Comparison of ENCODE assay signal across 10 mouse cellular contexts in genomic region chr9:61403866-61404614, GRCm38 (mm10). TPM values are rescaled to one million over a fixed set of nuclear protein-coding genes. Genes with fewer than 3 reads are reported as not detected.
DNase-seq lines count a peak whose midpoint lies in the region; ATAC-seq and TF ChIP-seq lines count a peak whose summit lies in the region.
"Had no signal": no experiment of that assay in that cellular context is flagged by ENCODE, and none has a peak within 500 bp of the region (broad histone marks: within the 10 kb centered on the region; RNA-seq: fewer than 3 reads in every experiment).

No protein-coding gene starts in this region.

- no peak for ATAC-seq in hindbrain, embryonic 14.5 days (ENCODE audit: low FRiP score)
- ATAC-seq in midbrain, embryonic 11.5 days (ENCODE audit: low FRiP score): peak; percentile 31
- no peak for ATAC-seq in liver, postnatal 0 days

- WGBS in hindbrain, embryonic 14.5 days: 52% methylated on average over 16 of the region's 16 CpGs
- WGBS in midbrain, embryonic 11.5 days: 31% methylated on average over 16 of the region's 16 CpGs
- WGBS in liver, postnatal 0 days (ENCODE audit: insufficient replicate concordance): 87% methylated on average over 16 of the region's 16 CpGs

- peaks cover 65% of the 10 kb centered on the region for H3K4me1 ChIP-seq in hindbrain, embryonic 14.5 days (replicated peaks; ENCODE audit: control insufficient read depth, insufficient read depth, low read length)
- H3K4me1 ChIP-seq in midbrain, embryonic 11.5 days (ENCODE audit: control insufficient read depth, insufficient read depth, low read length): peaks cover 65% of the 10 kb centered on the region
- H3K4me1 ChIP-seq in liver, postnatal 0 days (ENCODE audit: insufficient read depth): no peaks in the 10 kb centered on the region
- H3K4me1 ChIP-seq: liver, embryonic 15.5 days had no signal

- no peak overlapping the region for H3K4me3 ChIP-seq in hindbrain, embryonic 14.5 days (replicated peaks; ENCODE audit: low read length)
- no peak overlapping the region for H3K4me3 ChIP-seq in midbrain, embryonic 11.5 days (ENCODE audit: low read depth, low read length)
- H3K4me3 ChIP-seq in liver, postnatal 0 days (ENCODE audit: low read depth, low read length): no peak overlapping the region
- H3K4me3 ChIP-seq: heart, embryonic 15.5 days; liver, embryonic 15.5 days had no signal

- no peak overlapping the region for H3K4me2 ChIP-seq in hindbrain, embryonic 14.5 days (replicated peaks)
- H3K4me2 ChIP-seq in midbrain, embryonic 11.5 days: no peak overlapping the region
- H3K4me2 ChIP-seq in liver, postnatal 0 days (ENCODE audit: low read depth, low read length): no peak overlapping the region
- H3K4me2 ChIP-seq: liver, embryonic 15.5 days had no signal

- H3K27me3 ChIP-seq in hindbrain, embryonic 14.5 days (ENCODE audit: control insufficient read depth, insufficient read depth, low read length): no peaks in the 10 kb centered on the region
- no peaks in the 10 kb centered on the region for H3K27me3 ChIP-seq in midbrain, embryonic 11.5 days (ENCODE audit: control insufficient read depth, insufficient read depth, low read length)
- H3K27me3 ChIP-seq in liver, postnatal 0 days (ENCODE audit: insufficient read depth, low read length): no peaks in the 10 kb centered on the region
- H3K27me3 ChIP-seq: liver, embryonic 15.5 days had no signal

- TF ChIP-seq CTCF in liver, postnatal 0 days (IDR thresholded peaks at IDR 0.05; ENCODE audit: low read depth): no peak

- TF ChIP-seq EP300 in liver, postnatal 0 days (IDR thresholded peaks at IDR 0.05; ENCODE audit: low read depth): no peak

- DNase-seq in R1 (ENCODE audit: low read depth, low spot score): peak; percentile 82
- peak; percentile 43 for DNase-seq in adrenal gland, postnatal 25 days
- peak; percentile 40 for DNase-seq in hindbrain, embryonic 14.5 days (ENCODE audit: low spot score)
- no peak for DNase-seq in midbrain, embryonic 11.5 days (ENCODE audit: low spot score, missing footprints)
- DNase-seq in urinary bladder, postnatal 4 days (ENCODE audit: low spot score in 2 of 2): no peak
- DNase-seq in liver, postnatal 0 days: no peak
- DNase-seq in thymus, postnatal 10 days (ENCODE audit: low spot score in 2 of 2): no peak
- DNase-seq: right cerebral cortex, postnatal 14 days had no signal

- no peak overlapping the region for H3K9ac ChIP-seq in hindbrain, embryonic 14.5 days
- H3K9ac ChIP-seq in midbrain, embryonic 11.5 days (ENCODE audit: low read length): no peak overlapping the region
- no peak overlapping the region for H3K9ac ChIP-seq in liver, postnatal 0 days (replicated peaks)
- H3K9ac ChIP-seq: heart, embryonic 15.5 days; liver, embryonic 15.5 days had no signal

- peaks cover 68% of the 10 kb centered on the region for H3K36me3 ChIP-seq in hindbrain, embryonic 14.5 days (replicated peaks; ENCODE audit: control insufficient read depth, insufficient read depth)
- H3K36me3 ChIP-seq in midbrain, embryonic 11.5 days (ENCODE audit: control insufficient read depth, insufficient read depth, low read length): peaks cover 49% of the 10 kb centered on the region
- peaks cover 60% of the 10 kb centered on the region for H3K36me3 ChIP-seq in liver, postnatal 0 days (replicated peaks; ENCODE audit: insufficient read depth, low read length)

- no peaks in the 10 kb centered on the region for H3K9me3 ChIP-seq in hindbrain, embryonic 14.5 days (ENCODE audit: control insufficient read depth, low read length)
- no peaks in the 10 kb centered on the region for H3K9me3 ChIP-seq in midbrain, embryonic 11.5 days (ENCODE audit: control insufficient read depth, low read length)
- no peaks in the 10 kb centered on the region for H3K9me3 ChIP-seq in liver, postnatal 0 days (ENCODE audit: low read length)
- H3K9me3 ChIP-seq: heart, embryonic 15.5 days; liver, embryonic 15.5 days had no signal

- H3K27ac ChIP-seq in hindbrain, embryonic 14.5 days: peak overlapping the region; percentile 88
- H3K27ac ChIP-seq in midbrain, embryonic 11.5 days (ENCODE audit: low read depth, low read length): peak overlapping the region; percentile 60
- no peak overlapping the region for H3K27ac ChIP-seq in liver, postnatal 0 days (ENCODE audit: low read depth)
- H3K27ac ChIP-seq: heart, embryonic 15.5 days; liver, embryonic 15.5 days had no signal

RNA-seq across cellular contexts. Expression of gene Tle3, which starts 31.9 kb away (rescaled TPM):
- total RNA-seq in adrenal gland, postnatal 25 days (2021): 137 and 157 TPM in 2 replicates
- 22.4 and 23.9 TPM in 2 replicates for polyA plus RNA-seq in hindbrain, embryonic 14.5 days (2014; fragmentation: Nextera tagmentation; extraction: Ambion mirVana)
- 38.2 and 38.9 TPM in 2 replicates for polyA plus RNA-seq in midbrain, embryonic 11.5 days (2014; fragmentation: Nextera tagmentation; extraction: Ambion mirVana)
- 3.2 and 3.6 TPM in 2 replicates for polyA plus RNA-seq in liver, postnatal 0 days (2015; fragmentation: Nextera tagmentation; extraction: Ambion mirVana)

Comparison
In these comparisons a context has a peak if more than half of its experiments do, and no peak if none do; other contexts are left out.
1. DNase-seq: peak in R1 (single experiment), adrenal gland, postnatal 25 days (single experiment) and hindbrain, embryonic 14.5 days (single experiment); none in midbrain, embryonic 11.5 days (single experiment), urinary bladder, postnatal 4 days (0 of 2), liver, postnatal 0 days (single experiment) and thymus, postnatal 10 days (0 of 2).